Mouse (Mus musculus) lung, adult 10 weeks (tissue): Measurements from ENCODE around the gene Rnase10. TPM values are rescaled to one million over a fixed set of nuclear protein-coding genes. Genes with fewer than 3 reads are reported as not detected.

Source experiments
- polyA plus RNA-seq: library from polyadenylated mRNA; stranded (reverse); fragments of 350-450 nt; fragmentation: Illumina TruSeq; extraction: RNeasy Lipid Tissue Mini Kit (QIAGEN cat#74804); gene quantifications from one replicate; pipeline ENCODE4 v1.2.3, GENCODE M21; 2014; ENCODE audit warnings: low read depth, low replicate concordance; ENCODE audit not compliant: insufficient read depth

The Rnase10 gene
- not detected for polyA plus RNA-seq

GRCm38 (mm10) chr14:51007152-51007801, at the start of gene Rnase10:
TSS of gene Rnase10 (plus strand) at chr14:51007751.

GRCm38 (mm10) chr14:51041769-51042168, 34.2 kb downstream of the Rnase10 start, which contains the start of gene Rnase9:
TSS of gene Rnase9 (minus strand) at chr14:51041869.

GRCm38 (mm10) chr14:51050063-51050462, 42.5 kb downstream of the Rnase10 start, which contains the start of gene Rnase11:
TSS of gene Rnase11 (minus strand) at chr14:51050163.

GRCm38 (mm10) chr14:51057401-51057831, 49.9 kb downstream of the Rnase10 start, which contains the start of gene Rnase12:
TSS of gene Rnase12 (minus strand) at chr14:51057661.

Other genes with a start within 250 kb of the Rnase10 start
- gene Ttc5, start 222.2 kb upstream of the Rnase10 start, polyA plus RNA-seq, result 27.1 TPM
- gene Ccnb1ip1, start 200.0 kb upstream of the Rnase10 start, polyA plus RNA-seq, result not detected
- 18.8 TPM for gene Parp2, start 199.9 kb upstream of the Rnase10 start, polyA plus RNA-seq
- 24.0 TPM for gene Tep1, start 137.2 kb upstream of the Rnase10 start, polyA plus RNA-seq
- 0.58 TPM for gene Klhl33, start 110.2 kb upstream of the Rnase10 start, polyA plus RNA-seq
- 62.6 TPM for gene Osgep, start 82.9 kb upstream of the Rnase10 start, polyA plus RNA-seq
- 29.3 TPM for gene Apex1, start 82.8 kb upstream of the Rnase10 start, polyA plus RNA-seq
- gene Pip4p1, start 76.9 kb upstream of the Rnase10 start, polyA plus RNA-seq, result 40.5 TPM
- gene Pnp, start 76.7 kb upstream of the Rnase10 start, polyA plus RNA-seq, result 75.4 TPM
- 28.1 TPM for gene Gm49342, start 63.2 kb upstream of the Rnase10 start, polyA plus RNA-seq
- 1.7 TPM for gene Pnp2, start 51.8 kb upstream of the Rnase10 start, polyA plus RNA-seq
- not detected for gene Rnase9, start 34.1 kb downstream of the Rnase10 start, polyA plus RNA-seq
- gene Rnase11, start 42.4 kb downstream of the Rnase10 start, polyA plus RNA-seq, result not detected
- gene Rnase12, start 49.9 kb downstream of the Rnase10 start, polyA plus RNA-seq, result not detected
- 1.1 TPM for gene Olfr750, start 66.7 kb downstream of the Rnase10 start, polyA plus RNA-seq
- gene Rnase4, start 83.3 kb downstream of the Rnase10 start, polyA plus RNA-seq, result 581 TPM
- 75.0 TPM for gene Ang, start 83.4 kb downstream of the Rnase10 start, polyA plus RNA-seq
- gene Eddm3b, start 106.7 kb downstream of the Rnase10 start, polyA plus RNA-seq, result not detected
- 18.2 TPM for gene Rnase6, start 116.2 kb downstream of the Rnase10 start, polyA plus RNA-seq
- gene Rnase1, start 139.0 kb downstream of the Rnase10 start, polyA plus RNA-seq, result not detected
- not detected for gene Rnase2b, start 154.5 kb downstream of the Rnase10 start, polyA plus RNA-seq
- gene Ang2, start 191.4 kb downstream of the Rnase10 start, polyA plus RNA-seq, result not detected
- gene Ear14, start 195.6 kb downstream of the Rnase10 start, polyA plus RNA-seq, result not detected
- not detected for gene Rnase2a, start 248.4 kb downstream of the Rnase10 start, polyA plus RNA-seq